Mouse (Mus musculus) neural tube, embryonic 10.5 days (tissue): ENCODE data around the gene Spaca4.
A peak's percentile ranks its signal among the peaks of the same experiment; 100 is the strongest.

ENCODE experiments used
- DNase-seq: peaks from one replicate; pipeline ENCODE4 v3.0.0-alpha.2; 2017; ENCODE audit warnings: low spot score; ENCODE audit errors: extremely low spot score

Gene Spaca4

DNA sequence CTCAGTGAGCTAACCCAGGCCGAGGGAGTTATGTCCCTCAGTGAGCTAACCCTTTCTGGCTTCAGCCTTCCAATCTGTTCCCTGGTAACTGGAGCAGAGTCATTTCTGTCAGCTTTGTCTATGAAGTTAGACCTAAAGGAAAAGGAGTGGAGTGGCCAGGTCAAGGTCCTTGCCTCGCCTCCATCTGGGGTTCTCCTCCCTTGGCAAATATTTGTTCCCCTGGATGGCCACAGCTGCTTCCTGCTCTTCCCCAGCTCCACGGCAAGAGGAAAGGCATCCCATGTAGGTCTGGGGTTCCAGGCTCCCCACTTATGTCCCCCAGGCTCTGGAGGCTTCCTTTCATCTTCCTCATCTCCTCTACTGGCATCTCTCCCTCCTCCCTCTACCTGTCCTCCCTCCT lies 2.0 kb upstream of the Spaca4 start:
- DNase-seq, result no peak

DNA sequence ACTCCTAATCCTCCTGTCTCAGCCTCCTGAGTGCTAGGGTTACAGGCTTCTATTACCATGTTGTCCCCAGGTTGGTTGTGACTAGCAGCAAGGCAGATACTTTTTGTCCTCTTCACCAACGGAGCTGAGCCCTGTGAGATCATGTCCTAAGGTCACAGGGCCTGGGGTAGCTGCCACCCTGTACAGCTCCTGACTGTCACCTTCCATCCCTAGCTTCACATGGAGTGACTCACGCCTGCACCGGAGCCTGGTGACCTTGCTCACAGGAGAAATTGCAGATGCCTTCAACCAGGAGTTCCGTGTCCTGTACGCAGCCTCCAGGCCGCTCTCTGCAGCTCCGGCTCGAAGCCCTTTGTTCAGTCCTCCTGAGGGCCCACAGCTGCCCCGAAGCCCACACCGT lies 806 bp upstream of the Spaca4 start:
- no peak for DNase-seq

- DNase-seq, result no peak
Measured at GRCm38 (mm10) chr7:45725151-45725550, 462 bp downstream of the Spaca4 start.

DNA sequence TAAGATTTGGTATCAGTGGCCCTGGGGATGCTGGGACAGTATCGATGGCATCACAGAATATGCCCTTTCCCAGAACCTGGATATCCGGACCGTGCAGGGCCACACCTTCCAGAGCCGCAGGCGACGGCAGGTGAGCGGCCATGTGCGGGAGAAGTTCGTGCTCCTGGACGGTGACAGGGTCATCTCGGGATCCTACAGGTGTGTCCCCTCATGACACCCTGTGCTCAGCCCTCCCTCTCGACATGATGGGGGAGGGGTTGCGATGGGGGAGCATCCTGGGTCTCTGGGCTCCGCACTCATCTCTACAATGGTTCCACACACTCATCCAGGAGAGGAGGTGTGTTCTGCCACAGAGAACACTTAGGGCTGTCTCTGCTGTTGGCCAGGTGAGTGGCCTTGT lies 1.8 kb downstream of the Spaca4 start:
- no peak for DNase-seq

- no peak for DNase-seq
Measured at GRCm38 (mm10) chr7:45723301-45723700, 2.3 kb downstream of the Spaca4 start.

GRCm38 (mm10) chr7:45722348-45722713 lies 3.3 kb downstream of the Spaca4 start:
- no peak for DNase-seq

DNA sequence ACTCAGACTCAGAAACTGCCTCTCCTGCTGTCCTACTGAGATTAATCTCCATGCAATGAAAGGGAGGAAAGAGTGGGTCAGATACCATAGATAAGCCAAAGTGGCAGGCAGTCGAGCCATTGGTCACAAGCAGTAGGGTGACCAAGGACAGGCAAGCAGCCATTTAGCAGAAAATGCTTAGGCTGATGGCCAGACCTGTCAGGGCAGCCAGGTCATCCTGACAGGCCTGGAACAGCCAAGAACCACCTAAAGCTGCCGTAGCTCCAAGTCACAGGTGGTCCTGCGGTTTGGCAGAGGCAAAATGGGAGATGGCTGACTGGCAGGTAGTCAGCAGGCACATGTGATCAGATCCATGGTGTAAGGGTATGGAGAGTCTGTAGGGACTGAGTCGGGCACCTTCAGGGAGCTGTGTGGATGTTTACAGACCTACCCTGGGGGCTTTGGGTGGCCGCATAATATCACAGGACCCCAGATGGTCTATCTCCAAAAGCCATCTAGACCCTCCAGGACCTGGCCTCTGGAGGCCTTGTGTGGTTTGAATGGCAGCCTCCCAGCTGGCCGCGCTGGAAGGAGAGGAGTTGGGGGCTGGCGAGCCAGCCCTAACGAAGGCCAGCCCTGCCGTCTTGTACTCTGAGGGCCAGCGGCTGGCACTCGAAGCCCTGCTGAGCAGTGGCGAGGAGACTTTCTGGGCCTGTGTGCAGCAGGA lies 3.8 kb downstream of the Spaca4 start:
- no peak for DNase-seq

DNA sequence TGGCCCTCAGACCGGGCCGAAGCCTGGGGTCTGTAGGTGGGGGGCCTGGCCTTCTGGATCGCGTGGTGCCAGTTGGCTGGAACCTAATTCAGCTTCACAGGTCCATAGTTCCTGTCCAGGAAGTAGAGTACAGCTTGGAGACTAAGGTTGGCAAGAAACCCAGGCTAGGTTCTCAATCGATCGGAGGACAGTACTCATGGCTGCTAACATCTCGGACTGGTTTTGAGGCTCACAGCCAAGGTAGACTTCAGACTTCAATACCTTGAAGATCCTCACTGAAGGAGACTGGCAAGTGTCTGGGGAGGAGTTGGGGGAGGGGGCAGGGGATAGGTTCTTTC lies 4.4 kb downstream of the Spaca4 start:
- DNase-seq, result no peak

DNA sequence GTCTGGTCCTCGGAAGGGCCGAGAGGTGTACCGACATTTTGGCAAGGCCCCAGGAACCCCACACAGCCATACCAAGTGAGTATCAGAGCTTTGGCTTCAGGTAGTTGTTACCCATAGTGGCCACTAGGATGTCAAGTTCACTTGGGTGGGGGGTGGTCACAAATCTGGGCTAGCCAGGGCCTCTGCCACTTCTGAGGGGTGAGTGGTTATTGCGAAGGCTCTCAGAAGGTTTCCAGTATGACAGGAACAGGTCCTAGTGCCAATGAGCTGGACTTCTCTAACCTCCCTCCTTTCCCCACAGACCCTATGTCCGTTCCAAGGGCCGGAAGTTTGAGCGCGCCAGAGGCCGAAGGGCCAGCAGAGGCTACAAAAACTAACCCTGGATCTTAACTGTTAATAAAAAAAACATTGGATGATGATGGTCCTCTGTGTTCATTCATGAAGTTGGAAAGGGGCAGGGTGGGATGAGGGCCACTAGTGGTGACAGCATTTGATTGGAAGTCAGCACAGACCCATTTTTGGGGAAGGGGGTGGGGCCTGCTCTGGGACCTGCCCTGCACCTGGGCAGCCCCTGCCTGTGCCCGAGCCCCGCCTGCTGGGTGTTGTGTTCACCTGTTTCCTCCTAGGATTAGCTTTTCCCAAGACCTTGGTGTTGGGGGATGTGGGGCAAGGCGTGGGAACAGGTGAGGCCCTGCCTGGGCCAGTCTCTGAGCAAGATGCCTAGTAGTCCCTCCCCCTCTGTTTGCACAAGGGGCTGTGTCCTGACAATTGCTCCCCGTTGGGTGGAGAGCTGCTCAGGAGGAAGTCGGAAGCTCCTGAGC lies 5.0 kb downstream of the Spaca4 start, which contains the start of gene Fam83e:
TSS of gene Fam83e (plus strand) at position 800 of the 821 bp plus-strand sequence.
- DNase-seq, result no peak

GRCm38 (mm10) chr7:45719738-45720412 lies 5.7 kb downstream of the Spaca4 start:
- no peak for DNase-seq

GRCm38 (mm10) chr7:45719180-45719579 lies 6.4 kb downstream of the Spaca4 start:
- DNase-seq, result no peak

GRCm38 (mm10) chr7:45718331-45718730 lies 7.3 kb downstream of the Spaca4 start:
- DNase-seq, result no peak

GRCm38 (mm10) chr7:45717918-45718297 lies 7.7 kb downstream of the Spaca4 start, which contains the start of gene Sphk2:
Gene Sphk2 (minus strand): TSS chr7:45718002.
- DNase-seq, result peak; percentile 100

- DNase-seq, result no peak
Measured at GRCm38 (mm10) chr7:45716952-45717917, 8.4 kb downstream of the Spaca4 start.

- no peak for DNase-seq
Measured at GRCm38 (mm10) chr7:45716460-45716857, 9.2 kb downstream of the Spaca4 start.

DNA sequence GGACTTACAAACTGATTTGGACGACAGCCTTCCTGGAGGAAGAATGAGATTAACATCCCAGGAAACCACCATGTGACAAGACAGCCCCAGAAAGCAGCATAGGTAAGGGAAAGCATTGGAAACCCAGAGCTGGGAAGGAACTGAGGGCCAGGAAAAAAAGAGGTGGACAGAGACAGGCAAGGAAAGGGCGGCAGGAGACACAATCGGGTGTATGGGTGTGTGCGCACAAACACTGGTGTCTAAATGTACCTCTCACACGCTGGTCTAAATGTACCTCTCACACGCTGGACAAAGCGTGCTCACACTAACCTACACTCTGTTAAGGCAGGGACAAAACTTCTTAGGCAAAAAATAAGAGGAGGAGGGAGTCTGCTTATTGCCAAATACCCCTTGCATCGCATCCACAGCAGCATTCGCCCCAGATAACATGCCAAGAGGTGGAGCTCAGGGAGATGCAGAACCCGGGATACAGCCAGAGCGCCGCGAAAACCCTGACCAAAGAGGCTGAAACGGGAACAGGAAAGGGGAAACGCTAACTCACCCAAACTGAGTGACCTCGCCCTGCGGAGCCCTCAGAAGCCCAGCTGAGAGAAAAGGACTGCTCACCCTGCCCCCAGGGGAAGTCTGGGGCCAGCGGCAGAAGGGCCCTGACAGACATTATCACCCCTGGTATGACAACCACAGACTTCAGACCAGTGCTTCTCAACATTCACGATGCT lies 9.7 kb downstream of the Spaca4 start:
- no peak for DNase-seq

DNA sequence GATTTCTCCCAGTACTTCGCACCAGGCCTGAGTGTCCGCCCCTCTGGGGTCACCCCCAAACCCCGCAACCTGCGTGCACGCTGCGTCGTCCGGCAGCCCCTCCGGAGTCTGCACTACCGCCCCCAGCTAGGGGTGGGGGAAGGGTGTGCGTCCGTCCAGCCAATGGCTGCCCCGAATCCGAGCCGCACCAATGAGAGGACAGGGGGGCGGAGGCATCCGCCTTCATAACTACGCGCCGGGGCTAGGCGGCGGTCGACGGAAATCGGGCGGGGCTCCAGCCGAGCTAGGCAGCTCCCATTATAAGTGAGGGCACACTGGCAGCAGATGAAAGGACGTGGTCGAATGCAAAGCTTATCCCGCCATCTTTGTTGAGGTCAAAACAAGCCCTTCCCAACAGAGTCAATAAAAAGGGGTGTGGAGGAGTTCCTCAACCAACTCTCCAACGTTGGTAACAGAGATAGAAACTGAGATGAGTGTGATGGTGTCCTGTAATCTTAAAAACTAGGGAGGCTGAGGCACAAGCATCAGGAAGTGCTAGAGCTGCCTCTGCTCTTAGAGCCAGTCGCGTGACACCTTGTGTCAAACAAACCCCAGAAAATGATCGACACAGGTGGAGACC lies 10.4 kb downstream of the Spaca4 start, which contains the start of gene Rpl18:
TSS of gene Rpl18 (plus strand) at position 368 of the 619 bp plus-strand sequence.
- DNase-seq, result peak; percentile 92

DNA sequence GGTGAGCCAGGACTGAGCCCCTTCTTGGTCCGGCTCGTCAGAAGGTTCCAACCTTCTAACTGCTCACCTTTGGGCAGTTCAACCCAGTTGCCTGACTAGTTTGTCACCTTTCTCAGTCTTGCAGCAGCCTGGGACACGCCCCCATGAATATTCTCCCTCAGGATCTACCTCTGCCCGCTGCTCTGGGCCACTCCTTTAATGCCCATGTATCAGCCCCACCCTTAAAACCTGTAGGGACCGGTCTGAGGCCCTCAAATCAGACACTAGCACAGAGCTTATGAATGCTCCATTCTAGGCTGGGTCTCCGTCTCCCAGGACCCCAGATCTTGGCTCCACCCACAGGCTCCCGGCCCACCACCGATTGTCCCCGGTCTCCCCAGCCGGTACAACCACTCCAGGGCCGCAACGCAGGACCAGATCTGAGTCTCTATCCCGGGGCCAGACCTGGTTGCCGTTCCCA lies 11.0 kb downstream of the Spaca4 start:
- no peak for DNase-seq

- no peak for DNase-seq
Measured at GRCm38 (mm10) chr7:45713881-45714520, 11.6 kb downstream of the Spaca4 start.
